Mouse (Mus musculus) G1E (cell line): Measurements from ENCODE around the gene Kifc1.

ENCODE experiments used
- CTCF ChIP-seq: IDR thresholded peaks from 2 replicates; pipeline ENCODE4 v1.5.1; 2012; ENCODE audit warnings: low read depth, low read length, inconsistent platforms, mixed read lengths
- GATA1 ChIP-seq: IDR thresholded peaks from 2 replicates; pipeline ENCODE4 v1.6.1; 2012; ENCODE audit warnings: borderline replicate concordance, low read length, inconsistent platforms, mixed read lengths
- GATA2 ChIP-seq: IDR thresholded peaks from 2 replicates; pipeline ENCODE4 v1.6.1; 2012; ENCODE audit warnings: low read depth, low read length, inconsistent platforms, borderline replicate concordance
- POLR2AphosphoS5 ChIP-seq: IDR thresholded peaks from 2 replicates; pipeline ENCODE4 v1.6.1; 2012; ENCODE audit warnings: low read depth, low read length, inconsistent platforms; ENCODE audit not compliant: insufficient replicate concordance
- TAL1 ChIP-seq: conservative IDR thresholded peaks from 2 replicates; pipeline ENCODE4 v1.6.1; 2012; ENCODE audit warnings: low read depth, low read length, inconsistent platforms, mixed read lengths

DNA sequence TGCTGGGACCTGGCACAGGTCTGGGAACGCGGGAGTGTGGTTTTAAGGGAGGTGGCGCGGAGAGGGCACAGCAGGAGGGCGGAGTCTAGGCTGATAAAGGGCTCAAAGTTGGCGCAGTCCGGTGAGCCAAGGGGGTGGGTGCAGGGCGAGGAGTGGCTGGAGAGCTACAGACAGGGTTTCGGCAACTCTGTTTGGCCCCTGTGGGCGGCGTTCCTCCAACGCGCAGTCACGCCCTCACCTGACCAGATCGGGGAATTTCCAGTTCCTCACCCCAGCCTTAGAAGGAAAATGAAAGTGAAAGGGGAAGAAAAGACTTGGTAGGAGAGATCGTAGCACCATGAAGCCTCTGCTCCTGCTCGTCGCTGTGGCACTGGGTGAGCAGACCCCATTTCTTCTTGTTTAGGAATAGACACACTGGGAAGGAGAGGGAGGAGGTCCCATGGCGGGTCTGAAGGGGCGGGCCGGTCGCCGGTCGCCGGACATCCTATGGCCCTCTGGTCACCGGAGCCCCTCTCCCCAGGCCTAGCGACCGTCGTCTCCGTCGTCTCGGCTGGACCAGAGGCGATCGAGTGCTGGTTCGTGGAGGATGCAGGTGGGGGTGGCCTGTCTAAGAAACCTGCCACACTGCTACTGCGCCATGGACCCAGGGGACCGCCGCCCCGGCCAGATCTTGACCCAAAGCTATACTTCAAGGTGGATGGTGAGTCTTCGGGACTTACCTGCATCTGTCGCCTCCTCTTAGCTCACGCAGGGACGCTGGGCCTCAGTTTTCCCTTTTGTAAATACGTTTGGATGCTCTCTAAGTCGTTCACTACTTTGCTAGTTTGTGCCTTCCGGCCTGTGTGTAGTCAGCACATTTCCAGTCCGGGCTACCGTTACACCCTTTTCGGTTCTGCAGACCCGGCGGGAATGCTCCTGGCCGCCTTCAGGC lies 29.2 kb upstream of the Kifc1 start:
- TF ChIP-seq TAL1 (no peak), CTCF (no peak), GATA1 (no peak), POLR2AphosphoS5 (no peak), GATA2 (no peak)
